Mouse (Mus musculus) forebrain, embryonic 16.5 days (tissue): ENCODE results near the gene Adck1. TPM values are rescaled to one million over a fixed set of nuclear protein-coding genes. Genes with fewer than 3 reads are reported as not detected.
"Not testable (repeated sequence)": the region's sequence is repeated elsewhere in the genome, so short reads cannot be mapped to it uniquely, and the experiment has no call there.

Experiments used
- ATAC-seq: fragments of 200-750 bp; cut with Nextera tagmentation; 2 replicates; pipeline ENCODE4 v1.8.0; 2017; ENCODE audit warnings: mild to moderate bottlenecking, moderate library complexity
- H3K27ac ChIP-seq: fragments of 300-500 bp; sonication (generic); 2 replicates; pipeline ENCODE4 v1.5.1; 2014; ENCODE audit warnings: low read length, control low read depth
- H3K27me3 ChIP-seq: fragments of 300-500 bp; sonication (generic); replicated peaks from 2 replicates; pipeline ENCODE4 v1.6.1; 2014; ENCODE audit warnings: low read length; ENCODE audit not compliant: control insufficient read depth, insufficient read depth
- H3K36me3 ChIP-seq: fragments of 300-500 bp; sonication (generic); 2 replicates; pipeline ENCODE4 v1.6.1; 2014; ENCODE audit not compliant: control insufficient read depth, insufficient read depth
- H3K4me1 ChIP-seq: fragments of 300-500 bp; sonication (generic); replicated peaks from 2 replicates; pipeline ENCODE4 v1.6.1; 2014; ENCODE audit warnings: low read length; ENCODE audit not compliant: control insufficient read depth, insufficient read depth
- H3K4me2 ChIP-seq: fragments of 300-500 bp; sonication (generic); 2 replicates; pipeline ENCODE4 v1.6.1; 2014; ENCODE audit warnings: mild to moderate bottlenecking, low read length, control low read depth
- H3K4me3 ChIP-seq: fragments of 300-500 bp; sonication (generic); replicated peaks from 2 replicates; pipeline ENCODE4 v1.5.1; 2014; ENCODE audit warnings: mild to moderate bottlenecking, low read length, control low read depth
- H3K9ac ChIP-seq: fragments of 300-500 bp; sonication (generic); replicated peaks from 2 replicates; pipeline ENCODE4 v1.6.1; 2014; ENCODE audit warnings: low read depth, low read length, control low read depth
- H3K9me3 ChIP-seq: fragments of 300-500 bp; sonication (generic); 2 replicates; pipeline ENCODE4 v1.6.1; 2016; ENCODE audit warnings: low read length; ENCODE audit not compliant: control insufficient read depth
- WGBS: fragments of 180-500 bp; shearing (Covaris S2); extraction: QIAGEN DNeasy Blood & Tissue Kit; methylation state at CpG from one replicate; pipeline ENCODE4 v1.1.7; 2014; 5-methylcytosine and 5-hydroxymethylcytosine counted together
- polyA plus RNA-seq: library from polyadenylated mRNA; unstranded; fragments of >200 nt; fragmentation: Nextera tagmentation; extraction: Ambion mirVana; gene quantifications from 2 replicates; pipeline ENCODE4 v1.2.1, GENCODE M21; 2015

The Adck1 gene
- polyA plus RNA-seq, 1 experiment from 2014 or later, result 39.4 TPM

GRCm38 (mm10) chr12:88369690-88370089, 9.3 kb downstream of the Adck1 start:
- H3K27ac ChIP-seq, H3K4me1 ChIP-seq, H3K9me3 ChIP-seq, ATAC-seq, H3K36me3 ChIP-seq, H3K9ac ChIP-seq, H3K4me3 ChIP-seq, H3K4me2 ChIP-seq, H3K27me3 ChIP-seq: not testable (repeated sequence)
- WGBS, result 88% methylated on average over 4 of the region's 4 CpGs

GRCm38 (mm10) chr12:88370321-88370720, 10.0 kb downstream of the Adck1 start:
- not testable (repeated sequence) for H3K9me3 ChIP-seq, H3K27ac ChIP-seq, H3K4me1 ChIP-seq, H3K4me3 ChIP-seq, ATAC-seq, H3K27me3 ChIP-seq, H3K9ac ChIP-seq, H3K4me2 ChIP-seq, H3K36me3 ChIP-seq
- 10% methylated on average over 1 of the region's 1 CpGs for WGBS

- WGBS, result 61% methylated on average over 5 of the region's 5 CpGs
- H3K4me2 ChIP-seq, result no peak overlapping the region
- ATAC-seq, result no peak
- H3K4me3 ChIP-seq, result no peak overlapping the region
- H3K4me1 ChIP-seq, result no peaks in the 10 kb centered on the region
- no peak overlapping the region for H3K27ac ChIP-seq
- H3K36me3 ChIP-seq, result no peaks in the 10 kb centered on the region
- H3K9me3 ChIP-seq, result no peaks in the 10 kb centered on the region
- H3K9ac ChIP-seq, result no peak overlapping the region
- no peaks in the 10 kb centered on the region for H3K27me3 ChIP-seq
These were observed 11.7 kb downstream of the Adck1 start for GRCm38 (mm10) chr12:88372018-88372417.

GRCm38 (mm10) chr12:88376820-88377219, 16.5 kb downstream of the Adck1 start:
- Histone ChIP-seq H3K36me3 (peaks cover 3% of the 10 kb centered on the region; the same call in 1 of the 2 replicates), H3K9ac (0 out of 2 replicates have a peak overlapping the region, but pooled peaks have one; percentile 2), H3K27ac (no peak overlapping the region), H3K27me3 (no peaks in the 10 kb centered on the region), H3K9me3 (no peaks in the 10 kb centered on the region), H3K4me1 (no peaks in the 10 kb centered on the region), H3K4me2 (no peak overlapping the region), H3K4me3 (no peak overlapping the region)
- peak; percentile 47 for ATAC-seq
- 32% methylated on average over 10 of the region's 10 CpGs for WGBS

- no peak overlapping the region for H3K4me3 ChIP-seq
- ATAC-seq, result no peak
- no peaks in the 10 kb centered on the region for H3K4me1 ChIP-seq
- no peak overlapping the region for H3K27ac ChIP-seq
- H3K9me3 ChIP-seq, result no peaks in the 10 kb centered on the region
- peaks cover 3% of the 10 kb centered on the region; the same call in 1 of the 2 replicates for H3K36me3 ChIP-seq
- no peak overlapping the region for H3K9ac ChIP-seq
- H3K27me3 ChIP-seq, result no peaks in the 10 kb centered on the region
- 97% methylated on average over 2 of the region's 2 CpGs for WGBS
- no peak overlapping the region for H3K4me2 ChIP-seq
These were observed 17.9 kb downstream of the Adck1 start for GRCm38 (mm10) chr12:88378256-88378655.

- Histone ChIP-seq H3K9ac (no peak overlapping the region), H3K27me3 (no peaks in the 10 kb centered on the region), H3K9me3 (no peaks in the 10 kb centered on the region), H3K36me3 (no peaks in the 10 kb centered on the region), H3K4me1 (peaks cover 16% of the 10 kb centered on the region), H3K27ac (peak overlapping the region; percentile 13), H3K4me3 (no peak overlapping the region), H3K4me2 (no peak overlapping the region)
- 9% methylated on average over 6 of the region's 6 CpGs for WGBS
- ATAC-seq, result peak; percentile 92
These were observed 28.5 kb downstream of the Adck1 start for GRCm38 (mm10) chr12:88388832-88389231.

- Histone ChIP-seq H3K4me2 (no peak overlapping the region), H3K27me3 (no peaks in the 10 kb centered on the region), H3K4me3 (no peak overlapping the region), H3K9me3 (no peaks in the 10 kb centered on the region), H3K9ac (no peak overlapping the region), H3K4me1 (no peaks in the 10 kb centered on the region; the same call in 1 of the 2 replicates), H3K27ac (no peak overlapping the region), H3K36me3 (no peaks in the 10 kb centered on the region)
- 88% methylated on average over 1 of the region's 1 CpGs for WGBS
- ATAC-seq, result no peak
These were observed 38.3 kb downstream of the Adck1 start for GRCm38 (mm10) chr12:88398658-88399057.

GRCm38 (mm10) chr12:88403541-88403940, 43.2 kb downstream of the Adck1 start:
- Histone ChIP-seq H3K36me3 (no peaks in the 10 kb centered on the region), H3K4me3 (no peak overlapping the region), H3K9me3 (no peaks in the 10 kb centered on the region), H3K9ac (no peak overlapping the region), H3K27me3 (no peaks in the 10 kb centered on the region), H3K4me1 (peaks cover under 1% of the 10 kb centered on the region), H3K4me2 (no peak overlapping the region), H3K27ac (no peak overlapping the region)
- ATAC-seq, result no peak
- 57% methylated on average over 5 of the region's 5 CpGs for WGBS

GRCm38 (mm10) chr12:88405113-88405512, 44.8 kb downstream of the Adck1 start:
- 28% methylated on average over 2 of the region's 2 CpGs for WGBS
- no peaks in the 10 kb centered on the region for H3K36me3 ChIP-seq
- no peak overlapping the region for H3K4me3 ChIP-seq
- H3K27ac ChIP-seq, result no peak overlapping the region
- no peak overlapping the region for H3K9ac ChIP-seq
- peaks cover 4% of the 10 kb centered on the region for H3K4me1 ChIP-seq
- peak; percentile 24; the same call in 1 of the 2 replicates for ATAC-seq
- H3K27me3 ChIP-seq, result no peaks in the 10 kb centered on the region
- H3K4me2 ChIP-seq, result no peak overlapping the region
- no peaks in the 10 kb centered on the region for H3K9me3 ChIP-seq

- Histone ChIP-seq H3K4me1 (peaks cover 4% of the 10 kb centered on the region), H3K4me3 (no peak overlapping the region), H3K36me3 (peaks cover 6% of the 10 kb centered on the region), H3K9ac (no peak overlapping the region), H3K4me2 (no peak overlapping the region), H3K9me3 (no peaks in the 10 kb centered on the region), H3K27ac (no peak overlapping the region), H3K27me3 (no peaks in the 10 kb centered on the region)
- ATAC-seq, result no peak
- 90% methylated on average over 4 of the region's 4 CpGs for whole genome bisulfite sequencing
These were observed 47.6 kb downstream of the Adck1 start for GRCm38 (mm10) chr12:88407996-88408322.
